Comparison of ENCODE assay signal across 22 mouse cellular contexts in genomic region chr10:107901204-107901879, GRCm38 (mm10). TPM values are rescaled to one million over a fixed set of nuclear protein-coding genes. Genes with fewer than 3 reads are reported as not detected.
DNase-seq lines count a peak whose midpoint lies in the region; ATAC-seq and TF ChIP-seq lines count a peak whose summit lies in the region.
"Had no signal": no experiment of that assay in that cellular context is flagged by ENCODE, and none has a peak within 500 bp of the region (broad histone marks: within the 10 kb centered on the region; RNA-seq: fewer than 3 reads in every experiment).

No protein-coding gene starts in this region.

- no peaks in the 10 kb centered on the region for H3K9me3 ChIP-seq in heart, embryonic 12.5 days (replicated peaks)
- no peaks in the 10 kb centered on the region for H3K9me3 ChIP-seq in kidney, embryonic 15.5 days (replicated peaks)
- no peaks in the 10 kb centered on the region for H3K9me3 ChIP-seq in intestine, embryonic 16.5 days (ENCODE audit: control insufficient read depth, low read length)
- H3K9me3 ChIP-seq: embryonic facial prominence, embryonic 12.5 days; hindbrain, embryonic 15.5 days; midbrain, embryonic 12.5 days had no signal

- intact Hi-C loops in heart, adult 2 months (cut with DNase I): no loop called here

- H3K4me2 ChIP-seq in heart, embryonic 12.5 days: peak overlapping the region; percentile 44
- H3K4me2 ChIP-seq in kidney, embryonic 15.5 days: 0 out of 2 replicates have a peak overlapping the region, but pooled peaks have one; percentile 14
- 0 out of 2 replicates have a peak overlapping the region, but pooled peaks have one; percentile 4 for H3K4me2 ChIP-seq in intestine, embryonic 16.5 days (ENCODE audit: low read depth, low read length)
- H3K4me2 ChIP-seq: embryonic facial prominence, embryonic 12.5 days; hindbrain, embryonic 15.5 days; limb, embryonic 13.5 days; midbrain, embryonic 12.5 days had no signal

- H3K36me3 ChIP-seq in heart, embryonic 12.5 days: no peaks in the 10 kb centered on the region
- no peaks in the 10 kb centered on the region for H3K36me3 ChIP-seq in heart, adult 2 months (ENCODE audit: control insufficient read depth, insufficient read depth, low read length)
- no peaks in the 10 kb centered on the region for H3K36me3 ChIP-seq in kidney, embryonic 15.5 days
- no peaks in the 10 kb centered on the region for H3K36me3 ChIP-seq in kidney, adult 2 months (ENCODE audit: control insufficient read depth, insufficient read depth, low read length)
- H3K36me3 ChIP-seq in intestine, embryonic 16.5 days (ENCODE audit: control insufficient read depth, insufficient read depth, low read length): no peaks in the 10 kb centered on the region
- H3K36me3 ChIP-seq: embryonic facial prominence, embryonic 12.5 days; hindbrain, embryonic 15.5 days; limb, embryonic 13.5 days; midbrain, embryonic 12.5 days had no signal

- peaks cover 19% of the 10 kb centered on the region for H3K4me1 ChIP-seq in heart, embryonic 12.5 days (replicated peaks)
- H3K4me1 ChIP-seq in heart, adult 2 months (ENCODE audit: control insufficient read depth, insufficient read depth, low read length): peaks cover 2% of the 10 kb centered on the region; the same call in 1 of the 2 replicates
- H3K4me1 ChIP-seq in kidney, embryonic 15.5 days: 0 out of 2 replicates have a peak, but pooled peaks cover 7% of the 10 kb centered on the region
- H3K4me1 ChIP-seq in kidney, adult 2 months (ENCODE audit: control insufficient read depth, insufficient read depth, low read length): no peaks in the 10 kb centered on the region
- H3K4me1 ChIP-seq in intestine, embryonic 16.5 days (ENCODE audit: control insufficient read depth, insufficient read depth, low read length): 0 out of 2 replicates have a peak, but pooled peaks cover 3% of the 10 kb centered on the region
- H3K4me1 ChIP-seq: embryonic facial prominence, embryonic 12.5 days; hindbrain, embryonic 15.5 days; limb, embryonic 13.5 days; midbrain, embryonic 12.5 days had no signal

- H3K27me3 ChIP-seq in heart, embryonic 12.5 days (replicated peaks): no peaks in the 10 kb centered on the region
- H3K27me3 ChIP-seq in heart, adult 2 months (ENCODE audit: control insufficient read depth, insufficient read depth, low read length): no peaks in the 10 kb centered on the region
- H3K27me3 ChIP-seq in kidney, embryonic 15.5 days: no peaks in the 10 kb centered on the region
- no peaks in the 10 kb centered on the region for H3K27me3 ChIP-seq in kidney, adult 2 months (replicated peaks; ENCODE audit: control insufficient read depth, insufficient read depth, low read length)
- H3K27me3 ChIP-seq in intestine, embryonic 16.5 days (replicated peaks; ENCODE audit: control insufficient read depth, insufficient read depth, low read length): no peaks in the 10 kb centered on the region
- H3K27me3 ChIP-seq: embryonic facial prominence, embryonic 12.5 days; hindbrain, embryonic 15.5 days; limb, embryonic 13.5 days; midbrain, embryonic 12.5 days had no signal

- TF ChIP-seq EP300 in heart, adult 2 months (IDR thresholded peaks at IDR 0.05; ENCODE audit: insufficient read depth, low read depth, low read length): no peak

- peak overlapping the region; percentile 12; the same call in 1 of the 2 replicates for H3K9ac ChIP-seq in heart, embryonic 12.5 days
- H3K9ac ChIP-seq in heart, adult 2 months (ENCODE audit: low read depth, low read length): no peak overlapping the region
- no peak overlapping the region for H3K9ac ChIP-seq in kidney, embryonic 15.5 days
- no peak overlapping the region for H3K9ac ChIP-seq in intestine, embryonic 16.5 days (ENCODE audit: low read depth, low read length)
- H3K9ac ChIP-seq: embryonic facial prominence, embryonic 12.5 days; hindbrain, embryonic 15.5 days; limb, embryonic 13.5 days; midbrain, embryonic 12.5 days had no signal

- H3K79me2 ChIP-seq in heart, adult 2 months (replicated peaks; ENCODE audit: control insufficient read depth, insufficient read depth, low read length): no peaks in the 10 kb centered on the region

- H3K4me3 ChIP-seq in heart, embryonic 12.5 days: no peak overlapping the region
- H3K4me3 ChIP-seq in heart, adult 2 months: no peak overlapping the region
- H3K4me3 ChIP-seq in kidney, embryonic 15.5 days (replicated peaks): no peak overlapping the region
- H3K4me3 ChIP-seq in kidney, adult 2 months (ENCODE audit: insufficient read depth, low read depth, low read length): no peak overlapping the region
- H3K4me3 ChIP-seq in intestine, embryonic 16.5 days (ENCODE audit: low read length): no peak overlapping the region
- H3K4me3 ChIP-seq: embryonic facial prominence, embryonic 12.5 days; hindbrain, embryonic 15.5 days; limb, embryonic 13.5 days; midbrain, embryonic 12.5 days had no signal

- peak overlapping the region; percentile 47; the same call in 1 of the 2 replicates for H3K27ac ChIP-seq in heart, embryonic 12.5 days (ENCODE audit: poor library complexity, severe bottlenecking)
- no peak overlapping the region for H3K27ac ChIP-seq in heart, adult 2 months
- H3K27ac ChIP-seq in kidney, embryonic 15.5 days: no peak overlapping the region
- no peak overlapping the region for H3K27ac ChIP-seq in kidney, adult 2 months (ENCODE audit: insufficient read depth, low read depth, low read length)
- peak overlapping the region; percentile 57 for H3K27ac ChIP-seq in intestine, embryonic 16.5 days (ENCODE audit: low read length)
- H3K27ac ChIP-seq: embryonic facial prominence, embryonic 12.5 days; hindbrain, embryonic 15.5 days; kidney, postnatal 0 days; limb, embryonic 13.5 days; midbrain, embryonic 12.5 days had no signal

- TF ChIP-seq POLR2A in heart, adult 2 months (IDR thresholded peaks at IDR 0.05; ENCODE audit: insufficient read depth, low read depth, low read length): no peak
- no peak for TF ChIP-seq POLR2A in kidney, adult 2 months (IDR thresholded peaks at IDR 0.05; ENCODE audit: low read depth, low read length)

- 46% methylated on average over 13 of the region's 13 CpGs for WGBS in heart, embryonic 12.5 days
- 59% methylated on average over 13 of the region's 13 CpGs for WGBS in heart, adult 2 months
- 46% methylated on average over 13 of the region's 13 CpGs for WGBS in kidney, embryonic 15.5 days
- WGBS in kidney, adult 2 months: 48% methylated on average over 13 of the region's 13 CpGs
- 48% methylated on average over 13 of the region's 13 CpGs for WGBS in intestine, embryonic 16.5 days

- no peak for TF ChIP-seq CTCF in heart, adult 2 months (IDR thresholded peaks at IDR 0.05)
- no peak for TF ChIP-seq CTCF in kidney, adult 2 months (conservative IDR thresholded peaks at IDR 0.05; ENCODE audit: insufficient read depth, insufficient read length, low read depth, low read length)

- DNase-seq in heart, adult 2 months: no peak
- no peak for DNase-seq in kidney, adult 2 months
- peak; percentile 50 for DNase-seq in MN1 (ENCODE audit: low spot score)
- DNase-seq in frontal cortex, postnatal 36 days (ENCODE audit: low spot score in 2 of 2): no peak
- DNase-seq: adrenal gland, postnatal 10 days; B cell, adult 2 months; cerebellum, adult 11 months; cerebellum, postnatal 14 days; layer of hippocampus, adult 9-11 months; lung, postnatal 36 days; right cerebral cortex, postnatal 25 days; thymus, postnatal 4 days had no signal

- ATAC-seq in heart, embryonic 12.5 days (ENCODE audit: insufficient number of reproducible peaks, low FRiP score): no peak
- 0 out of 2 replicates have a peak, but pooled peaks have one; percentile 33 for ATAC-seq in kidney, embryonic 15.5 days (replicated peaks; ENCODE audit: low FRiP score)
- ATAC-seq in intestine, embryonic 16.5 days: peak; percentile 71
- ATAC-seq in erythroblast, adult 5-6 weeks (replicated peaks; ENCODE audit: low FRiP score, poor library complexity, severe bottlenecking): no peak
- ATAC-seq: forebrain, embryonic 16.5 days had no signal

RNA-seq across cellular contexts. Expression of gene Otogl, which starts 10.6 kb away (rescaled TPM):
- polyA plus RNA-seq in heart, embryonic 12.5 days (2016; fragmentation: Nextera tagmentation; extraction: Ambion mirVana): 0.13 TPM in 2 replicates
- total RNA-seq in heart, adult 2 months (2021): under 1 TPM in 1 of 2 experiments, not detected in 1; 0.07 TPM
- 0.02 and 0.09 TPM in 2 replicates for polyA plus RNA-seq in heart, adult 2 months (2012; rRNA removed)
- polyA plus RNA-seq in kidney, embryonic 15.5 days (2015; fragmentation: Nextera tagmentation; extraction: Ambion mirVana): 0.09 and 0.10 TPM in 2 replicates
- polyA plus RNA-seq in kidney, adult 2 months (2012; rRNA removed): 0.01 and 0.02 TPM in 2 replicates
- polyA plus RNA-seq in intestine, embryonic 16.5 days (2015; fragmentation: Nextera tagmentation; extraction: Ambion mirVana): 0.02 TPM in 2 replicates
- total RNA-seq in erythroblast, adult 5-6 weeks (2015; ENCODE audit: low replicate concordance): not detected in 2 replicates
- total RNA-seq in erythroblast, adult 5-6 weeks (2017; ENCODE audit: low replicate concordance): 0.14 and 0.17 TPM in 2 replicates
- polyA plus RNA-seq: midbrain, embryonic 12.5 days had no signal

Comparison
In these comparisons a context has a peak if more than half of its experiments do, and no peak if none do; other contexts are left out.
1. H3K27ac ChIP-seq: peak in heart, embryonic 12.5 days (single experiment) and intestine, embryonic 16.5 days (single experiment); none in heart, adult 2 months (single experiment), kidney, embryonic 15.5 days (single experiment) and kidney, adult 2 months (single experiment).
2. ATAC-seq: peak in kidney, embryonic 15.5 days (single experiment) and intestine, embryonic 16.5 days (single experiment); none in heart, embryonic 12.5 days (single experiment) and erythroblast, adult 5-6 weeks (single experiment).
3. Peak in every context shown above with its lines, with median percentiles within 50 percentile points of each other: H3K4me2 ChIP-seq.